Mouse (Mus musculus) thymus, postnatal 25 days (tissue): Measurements from ENCODE around the gene Nsun7.
"Not testable (repeated sequence)": the region's sequence is repeated elsewhere in the genome, so short reads cannot be mapped to it uniquely, and the experiment has no call there.

Experiments
- DNase-seq: peaks from one replicate; pipeline ENCODE4 v3.0.0; 2022

The Nsun7 gene

DNA sequence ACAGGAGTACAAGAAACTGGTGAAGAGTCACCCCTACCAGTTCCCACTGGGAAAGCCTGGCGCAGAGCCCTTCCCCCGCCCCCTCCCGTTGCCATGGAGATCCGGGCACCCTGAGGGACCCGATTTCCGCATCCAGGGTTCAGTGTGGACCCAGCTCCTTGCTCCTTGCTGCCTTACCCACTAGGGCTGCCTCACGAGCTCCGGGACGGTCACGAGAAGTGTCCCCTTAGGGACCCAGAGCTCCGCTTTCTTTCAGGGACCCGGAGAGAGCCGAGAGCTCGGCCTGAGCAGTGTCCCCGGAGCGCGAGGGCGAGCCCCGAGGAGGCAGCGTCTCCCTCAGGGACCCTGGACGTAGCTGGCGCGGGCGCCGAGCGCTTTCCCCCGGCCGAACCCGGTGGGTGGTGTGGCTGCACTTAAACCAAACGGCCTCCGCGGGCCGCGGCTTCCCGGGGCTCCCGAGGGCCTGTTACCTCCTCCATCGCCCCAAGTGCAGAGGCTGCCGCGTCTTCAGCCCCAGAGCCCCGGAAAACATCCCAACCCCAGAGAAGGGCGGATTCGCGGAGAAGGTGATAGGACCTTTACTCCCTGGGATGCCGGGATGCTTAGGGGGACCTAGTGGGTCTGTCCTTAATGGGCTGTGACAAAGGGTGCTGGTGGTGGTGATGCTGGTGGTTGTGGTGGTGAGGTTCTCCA is at the start of gene Nsun7:
Gene Nsun7, plus strand, starts transcription at position 142 of the 693 bp plus-strand sequence.
- DNase-seq: peak; percentile 55

DNA sequence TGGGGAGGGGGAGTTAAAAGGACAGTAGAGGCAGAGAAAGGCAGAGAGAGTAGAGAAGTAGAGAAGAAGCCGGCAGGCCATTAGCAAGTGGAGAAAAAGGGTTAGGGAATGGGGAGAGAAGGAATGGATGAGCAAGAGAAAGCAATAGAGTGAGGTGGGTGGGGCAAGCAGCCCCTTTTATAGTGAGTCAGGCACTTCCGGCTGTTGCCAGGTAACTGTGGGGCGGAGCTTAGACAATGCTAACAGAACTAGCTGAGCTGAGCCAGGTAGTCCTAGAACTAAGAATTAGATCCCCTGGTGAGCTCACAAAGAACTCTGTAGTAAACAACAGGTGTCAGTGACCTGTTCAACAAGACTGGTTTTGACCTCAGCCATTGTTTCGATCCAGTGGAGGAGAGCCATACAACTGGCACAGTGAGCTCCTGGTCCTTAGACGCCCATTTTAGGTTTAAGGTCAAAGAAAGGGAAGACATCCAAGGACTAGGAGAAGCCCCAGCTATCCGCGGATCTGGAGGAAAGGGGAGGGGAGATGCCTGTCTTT is 45.2 kb upstream of the Nsun7 start:
- no peak for DNase-seq

DNA sequence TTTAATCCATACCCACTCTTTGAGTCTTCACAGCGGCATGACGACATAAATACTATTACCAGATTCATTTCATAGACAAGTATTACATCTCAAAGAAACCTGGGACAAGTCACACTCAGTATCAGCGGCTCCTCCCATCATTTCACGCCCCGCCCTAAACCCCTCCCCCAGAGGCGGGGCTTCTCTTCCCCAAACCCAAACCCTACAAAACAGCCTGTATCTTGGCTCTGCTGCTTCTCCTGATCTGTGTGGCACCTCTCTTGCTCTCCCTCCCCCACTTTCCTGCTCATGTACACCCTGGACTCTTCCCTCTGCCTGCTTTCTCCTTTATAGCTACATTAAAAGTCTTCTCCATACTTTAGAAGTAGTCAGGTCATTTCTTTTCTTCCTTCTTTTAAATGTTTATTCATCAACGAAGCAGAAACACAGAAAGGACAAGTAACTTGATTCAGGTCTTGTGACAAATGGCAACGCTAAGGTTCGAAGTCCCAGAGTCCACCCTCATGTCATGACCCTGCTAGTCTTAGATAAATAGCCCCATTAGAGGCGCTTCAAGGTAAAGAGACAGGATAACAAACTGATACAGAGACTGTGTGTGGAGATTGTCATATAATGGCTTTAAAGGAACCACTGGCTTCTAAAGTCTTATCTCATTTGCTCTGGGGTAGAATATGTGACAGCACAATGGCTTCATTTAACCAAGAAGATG is 44.0 kb upstream of the Nsun7 start:
- no peak for DNase-seq

DNA sequence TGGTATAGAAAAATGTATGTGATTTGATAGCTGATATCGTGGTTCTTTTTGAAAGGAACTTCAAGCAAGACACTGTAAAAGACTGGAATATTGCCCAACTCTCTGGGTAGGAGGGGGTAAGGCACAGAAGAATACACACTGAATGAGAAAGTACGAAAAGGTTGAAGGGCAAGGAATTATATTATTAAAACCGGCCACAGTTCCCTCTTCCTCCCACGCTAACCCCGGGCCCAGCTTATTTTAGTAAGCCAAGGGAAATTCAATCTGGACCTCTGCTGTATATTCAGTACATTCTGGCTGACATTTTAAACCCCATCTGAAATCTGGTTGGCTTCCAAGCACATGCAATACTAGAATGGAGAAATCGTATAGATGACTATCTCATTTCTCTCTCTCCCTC is 40.0 kb upstream of the Nsun7 start:
- DNase-seq: no peak

DNA sequence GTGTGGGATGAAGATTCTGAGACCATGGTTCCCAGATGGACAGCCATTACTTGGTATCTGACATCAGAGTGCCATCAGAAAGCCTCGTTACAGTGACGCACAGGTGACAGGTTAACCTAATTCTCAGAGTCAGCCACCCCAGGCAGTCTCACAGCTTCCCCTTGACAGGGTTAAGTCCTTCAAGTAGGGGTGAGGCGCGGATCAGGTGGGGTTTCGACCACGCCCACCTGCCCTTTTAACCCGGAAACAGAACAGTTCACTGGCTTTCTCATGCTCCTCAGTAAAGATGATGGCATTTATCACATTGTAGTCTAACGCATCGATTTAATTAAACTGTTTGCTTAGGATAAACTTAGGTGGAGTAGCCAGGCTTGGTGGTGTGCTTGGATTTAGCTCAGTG is 39.1 kb upstream of the Nsun7 start:
- DNase-seq: no peak

DNA sequence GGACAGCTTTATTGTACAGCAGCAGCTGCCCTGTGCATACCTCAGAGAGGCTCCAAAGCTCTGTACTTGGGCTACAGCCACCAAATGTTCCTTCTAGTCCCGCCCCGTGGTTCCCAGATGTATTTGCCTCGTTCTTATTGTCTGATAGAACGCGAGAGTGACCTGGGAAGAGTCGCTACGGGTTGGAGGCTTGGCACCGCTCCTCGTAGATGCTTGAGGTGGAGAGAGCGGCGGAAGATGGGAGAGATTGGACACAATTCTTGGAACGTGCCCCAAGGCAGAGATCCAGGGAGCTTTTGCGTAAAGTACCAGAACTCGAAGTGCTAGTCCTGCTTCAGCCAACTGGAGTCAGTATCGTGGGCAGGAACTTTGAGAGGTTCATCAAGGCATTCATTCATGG is 36.8 kb upstream of the Nsun7 start:
- no peak for DNase-seq

DNA sequence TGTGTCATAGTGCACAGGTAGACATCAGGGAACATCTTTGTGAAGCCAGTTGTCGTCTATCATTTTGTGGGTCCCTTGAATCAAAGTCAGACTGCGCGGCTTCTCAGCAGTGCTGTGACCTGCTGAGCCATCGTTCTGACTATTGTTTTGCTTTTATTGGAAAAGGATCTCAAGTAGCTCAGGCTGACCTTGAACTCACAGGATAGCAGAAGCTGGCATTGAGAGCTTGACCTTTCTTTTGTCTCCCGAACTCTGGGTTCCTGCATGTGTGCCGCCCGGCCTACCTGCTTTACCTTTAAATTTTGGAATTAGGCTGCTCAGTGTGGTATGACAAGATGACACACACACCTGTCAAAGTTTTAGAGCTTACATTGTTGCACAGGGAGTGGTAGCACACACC is 33.2 kb upstream of the Nsun7 start:
- no peak for DNase-seq

DNA sequence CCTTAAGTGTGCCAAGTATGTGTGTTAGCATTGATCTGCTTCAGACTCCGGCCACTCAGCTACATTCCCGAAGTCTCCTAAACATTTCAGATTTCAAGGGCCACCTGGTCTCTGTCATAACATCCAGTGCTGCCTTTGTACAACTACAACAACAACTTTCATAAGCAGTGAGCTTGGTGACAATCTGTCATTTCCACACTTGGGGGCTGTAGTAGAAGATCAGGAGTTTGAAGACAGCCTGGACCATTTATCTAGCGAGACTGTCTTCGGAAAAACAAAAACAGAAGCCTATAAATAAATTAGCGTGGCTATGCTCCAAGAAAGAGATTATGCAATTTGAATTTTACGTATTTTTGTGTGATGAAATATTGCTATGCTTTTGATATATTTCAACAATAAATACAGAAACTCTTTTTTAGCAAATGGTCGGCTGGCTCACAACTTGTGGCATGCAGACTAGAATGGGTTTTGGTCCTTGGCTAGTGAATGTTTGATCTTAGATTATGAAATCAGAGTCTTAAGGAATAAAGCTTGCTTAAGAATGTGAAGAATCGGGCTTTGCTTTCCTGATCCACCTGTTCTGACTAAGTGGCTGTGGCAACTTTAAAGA is 27.9 kb upstream of the Nsun7 start:
- no peak for DNase-seq

DNA sequence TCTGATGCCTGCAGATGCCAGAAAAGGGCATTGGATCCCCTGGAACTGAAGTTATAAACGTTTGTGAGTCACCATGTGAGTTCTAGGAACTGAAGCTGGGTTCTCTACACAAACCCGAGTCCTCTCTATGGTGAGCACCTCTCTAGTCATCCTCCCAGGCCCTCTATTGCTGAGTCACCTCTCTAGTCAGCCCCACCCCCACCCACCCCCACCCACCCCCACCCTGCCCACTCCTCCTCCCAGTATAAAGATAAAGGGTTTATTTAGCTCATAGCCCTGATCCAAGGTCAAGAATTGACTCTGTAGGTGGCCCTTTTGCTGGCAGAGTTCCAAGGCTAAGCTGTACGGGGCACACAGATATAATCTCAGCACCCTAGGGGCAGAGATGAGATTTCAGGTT is 27.2 kb upstream of the Nsun7 start:
- no peak for DNase-seq

DNA sequence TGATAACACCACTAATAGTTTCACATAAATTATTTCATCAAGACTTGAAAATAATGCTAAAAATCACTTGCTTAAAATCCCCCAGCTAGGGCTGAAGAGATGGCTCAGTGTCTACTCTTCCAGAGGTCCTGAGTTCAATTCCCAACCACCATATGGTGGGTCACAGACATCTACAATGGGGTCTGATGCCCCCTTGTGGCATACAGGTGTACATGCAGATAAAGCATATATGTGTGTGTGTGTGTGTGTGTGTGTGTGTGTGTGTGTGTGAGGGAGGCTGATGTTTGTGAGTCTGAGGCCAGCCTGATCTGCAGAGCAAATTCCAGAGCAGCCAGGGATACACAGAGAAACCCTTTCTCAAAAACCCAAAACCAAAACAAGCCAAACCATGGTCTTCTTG is 17.8 kb upstream of the Nsun7 start:
- peak; percentile 18 for DNase-seq

DNA sequence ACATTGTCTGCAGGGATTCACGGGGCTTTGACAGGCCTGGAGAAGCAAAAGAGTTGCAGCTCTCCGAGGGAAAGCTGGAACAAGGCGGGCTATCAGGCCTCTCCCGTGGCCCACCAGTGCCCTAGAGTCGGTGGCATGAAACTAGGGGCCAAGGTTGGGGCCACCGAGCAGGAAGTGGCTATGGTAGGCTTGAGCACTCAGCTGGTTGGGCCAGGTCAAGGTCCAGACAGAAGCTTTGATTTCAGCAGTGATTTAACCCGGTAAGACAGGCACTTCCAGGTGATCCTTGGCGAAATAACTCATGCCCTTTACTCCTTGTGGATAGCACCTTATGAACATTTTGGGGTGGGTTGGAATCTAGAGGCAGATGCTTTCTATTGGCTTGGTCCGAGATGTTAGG is 16.2 kb upstream of the Nsun7 start:
- no peak for DNase-seq

DNA sequence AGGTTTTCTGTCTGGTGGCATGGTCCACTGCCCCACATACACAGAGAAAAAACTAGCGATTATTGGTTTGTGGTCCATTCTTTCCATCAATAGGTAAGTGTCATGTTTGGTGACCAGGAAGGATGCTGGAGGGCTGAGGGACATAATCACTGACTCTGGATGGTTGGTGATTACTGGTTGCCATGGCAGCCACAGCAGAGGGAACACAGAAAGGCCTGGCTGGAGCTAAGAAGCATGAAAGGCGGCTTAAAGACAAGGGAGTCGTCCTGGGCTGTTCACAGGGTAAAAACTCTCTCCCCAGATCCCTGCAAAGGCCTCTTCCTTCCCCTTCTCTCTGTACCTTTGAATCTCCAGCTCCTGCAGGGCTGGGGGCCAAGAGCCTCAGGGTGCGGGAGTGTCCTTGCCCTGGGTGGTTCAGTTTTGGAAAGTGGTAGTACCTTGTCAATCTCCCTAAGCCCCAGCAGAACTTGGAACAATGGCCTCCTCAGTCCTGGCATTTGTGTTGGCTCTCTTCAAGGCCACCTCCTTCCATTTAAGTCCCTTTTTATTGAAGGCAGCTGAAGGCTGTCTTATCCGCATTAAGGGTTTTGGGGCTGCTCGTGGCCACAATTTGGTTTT is 15.5 kb upstream of the Nsun7 start:
- no peak for DNase-seq

DNA sequence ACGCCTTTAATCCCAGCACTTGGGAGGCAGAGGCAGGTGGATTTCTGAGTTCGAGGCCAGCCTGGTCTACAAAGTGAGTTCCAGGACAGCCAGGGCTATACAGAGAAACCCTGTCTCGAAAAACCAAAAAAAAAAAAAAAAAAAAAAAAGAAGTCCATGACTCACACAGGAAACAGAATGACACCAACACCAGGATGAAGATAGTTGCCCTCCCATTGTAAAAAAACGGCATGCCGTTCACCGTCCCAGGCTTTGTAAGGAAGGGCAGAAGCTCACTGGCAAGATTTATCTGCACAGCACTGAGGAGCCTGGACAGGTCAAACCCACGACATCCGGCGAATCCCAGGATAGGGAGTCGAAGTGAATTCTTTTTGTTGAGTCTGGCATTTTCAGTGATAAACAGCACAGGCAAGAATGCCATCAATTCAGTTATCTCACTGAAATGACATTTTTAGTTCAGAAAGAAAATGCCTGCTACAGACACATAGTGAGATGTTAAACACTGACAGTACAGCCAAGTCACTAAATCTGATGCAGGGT is 13.7 kb upstream of the Nsun7 start:
- no peak for DNase-seq

DNA sequence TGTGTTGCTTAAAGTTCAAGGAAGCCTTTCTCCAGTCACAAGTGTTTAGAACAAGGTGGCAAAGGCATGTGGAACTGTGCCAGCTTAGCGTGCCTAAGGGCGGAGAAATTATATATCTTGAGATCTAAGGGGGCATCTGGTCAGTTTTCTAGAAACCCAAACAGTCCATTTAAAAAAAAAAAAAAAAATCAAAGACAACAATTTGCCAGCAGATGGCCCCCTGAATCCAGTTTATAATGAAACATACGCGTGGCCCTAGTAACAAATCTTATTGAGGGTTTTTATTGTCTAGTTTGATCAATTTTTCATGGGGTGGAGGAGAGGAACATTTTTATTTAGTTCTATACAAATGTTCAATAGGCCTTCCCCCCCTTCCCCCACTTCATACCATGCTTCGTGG is 6.5 kb upstream of the Nsun7 start:
- DNase-seq: no peak

DNA sequence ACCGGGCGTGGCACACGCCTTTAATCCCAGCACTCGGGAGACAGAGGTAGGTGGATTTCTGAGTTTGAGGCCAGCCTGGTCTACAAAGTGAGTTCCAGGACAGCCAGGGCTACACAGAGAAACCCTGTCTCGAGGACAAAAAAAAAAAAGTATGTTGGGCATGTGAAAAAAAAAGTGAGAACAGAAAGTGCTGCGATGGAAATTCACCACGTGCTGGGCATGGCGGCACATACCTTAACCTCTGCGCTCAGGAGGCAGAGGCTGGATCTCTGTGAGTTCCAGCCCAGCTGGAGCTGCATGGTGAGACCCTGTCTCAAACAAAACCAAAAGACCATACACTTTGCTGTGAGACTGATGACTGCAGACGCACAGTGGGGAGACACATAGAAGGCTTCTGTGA is 4.7 kb upstream of the Nsun7 start:
- no peak for DNase-seq

DNA sequence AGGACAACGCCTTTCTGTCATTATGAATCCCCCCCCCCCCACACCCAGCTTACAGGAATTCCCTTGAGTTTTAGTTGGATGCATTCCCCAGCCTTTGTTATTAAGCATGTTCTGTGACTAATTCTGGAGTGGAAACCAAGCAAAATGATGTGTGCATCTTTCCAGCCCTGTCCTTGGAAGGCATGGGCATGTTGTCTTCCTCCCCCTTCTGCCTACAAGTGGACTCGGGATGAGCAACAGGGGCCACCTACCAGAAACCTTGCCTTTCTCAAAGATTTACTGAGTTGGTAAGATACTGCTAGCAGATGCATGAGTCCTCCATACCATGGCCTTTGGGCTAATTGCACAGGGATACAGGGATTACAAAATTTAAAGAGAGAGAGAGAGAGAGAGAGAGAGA is 697 bp upstream of the Nsun7 start:
- DNase-seq: no peak

DNA sequence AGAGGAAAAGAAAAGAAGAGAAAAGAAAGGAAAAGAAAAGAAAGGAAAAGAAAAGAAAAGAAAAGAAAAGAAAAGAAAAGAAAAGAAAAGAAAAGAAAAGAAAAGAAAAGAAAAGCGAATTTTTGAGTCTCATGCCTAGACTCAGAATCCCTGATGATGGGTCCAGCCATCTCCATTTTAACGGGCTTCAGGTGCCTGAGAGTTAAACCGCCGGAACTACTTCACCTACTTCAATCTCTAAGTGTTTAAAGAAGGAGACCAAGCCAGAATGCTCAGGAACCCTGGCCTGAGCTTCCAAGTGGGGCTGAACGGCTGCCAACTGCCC is 304 bp upstream of the Nsun7 start:
- DNase-seq: not testable (repeated sequence)

DNA sequence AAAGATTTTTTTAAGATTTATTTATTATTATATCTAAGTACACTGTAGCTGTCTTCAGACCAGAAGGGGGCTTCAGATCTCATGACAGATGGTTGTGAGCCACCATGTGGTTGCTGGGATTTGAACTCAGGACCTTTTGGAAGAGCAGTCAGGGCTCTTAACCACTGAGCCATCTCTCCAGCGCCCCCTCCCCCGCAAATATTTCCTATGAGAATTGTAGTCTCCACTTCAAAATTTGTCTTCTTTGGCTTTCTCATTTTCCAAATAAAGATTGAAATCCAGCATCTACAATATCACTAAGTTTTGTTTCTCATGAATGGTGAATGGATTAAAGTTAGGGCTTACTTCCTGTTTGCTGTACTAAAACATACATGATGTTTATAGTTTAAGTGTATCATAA is 2.8 kb downstream of the Nsun7 start:
- no peak for DNase-seq

DNA sequence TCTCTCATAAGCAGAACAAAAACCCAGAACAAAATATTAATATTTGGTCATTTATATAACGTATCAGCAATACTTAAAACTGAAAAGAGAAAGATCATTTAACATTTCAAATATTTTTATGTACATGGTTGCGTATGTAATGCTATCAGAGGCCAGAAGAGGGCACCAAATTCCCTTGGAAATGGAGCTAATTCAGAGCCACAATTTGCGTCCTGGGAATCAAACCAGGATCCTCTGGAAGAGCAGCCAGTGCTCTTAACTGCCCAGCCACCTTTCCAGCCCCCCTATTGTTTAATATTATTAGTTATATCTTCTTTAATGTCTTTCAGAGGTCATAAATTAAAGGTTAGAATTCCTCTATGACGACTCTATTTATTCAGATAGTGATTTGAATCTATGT is 3.7 kb downstream of the Nsun7 start:
- no peak for DNase-seq

DNA sequence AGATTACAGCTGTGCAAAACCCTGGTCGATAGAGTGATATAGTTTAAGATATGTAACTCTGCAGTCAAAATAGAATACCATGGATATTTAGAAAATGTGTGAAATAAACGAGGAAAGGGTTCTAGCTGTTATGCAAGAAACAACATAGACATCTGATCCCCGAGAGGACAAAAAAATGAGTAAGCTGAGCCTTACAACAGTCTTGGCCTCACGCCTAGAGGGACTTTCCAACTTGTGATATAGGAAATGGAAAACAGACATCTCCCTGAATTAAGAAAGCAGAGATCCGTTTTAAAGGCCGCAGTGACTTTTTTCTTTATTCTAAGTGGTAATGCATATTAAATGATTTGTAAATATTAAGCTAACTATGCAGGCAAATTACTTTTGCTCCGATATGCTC is 9.9 kb downstream of the Nsun7 start:
- DNase-seq: no peak

DNA sequence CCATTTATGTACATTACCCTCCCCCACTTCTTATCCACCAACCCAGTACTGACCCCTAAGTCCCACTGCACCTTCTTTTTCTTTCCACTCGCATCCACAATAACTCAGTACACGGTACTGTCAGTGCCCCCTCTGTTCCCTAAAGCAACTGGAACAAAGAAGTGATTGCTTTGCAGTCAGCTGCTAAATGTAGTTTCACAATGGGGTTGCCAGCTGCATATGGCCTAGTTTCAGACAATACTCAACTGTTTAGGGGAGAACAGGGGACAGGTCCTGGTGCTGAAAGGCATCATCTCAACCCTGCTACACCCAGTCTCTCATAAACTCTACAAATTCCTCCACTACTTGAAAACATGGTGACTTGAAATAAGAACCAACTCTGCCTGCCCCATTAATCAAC is 11.4 kb downstream of the Nsun7 start:
- no peak for DNase-seq

DNA sequence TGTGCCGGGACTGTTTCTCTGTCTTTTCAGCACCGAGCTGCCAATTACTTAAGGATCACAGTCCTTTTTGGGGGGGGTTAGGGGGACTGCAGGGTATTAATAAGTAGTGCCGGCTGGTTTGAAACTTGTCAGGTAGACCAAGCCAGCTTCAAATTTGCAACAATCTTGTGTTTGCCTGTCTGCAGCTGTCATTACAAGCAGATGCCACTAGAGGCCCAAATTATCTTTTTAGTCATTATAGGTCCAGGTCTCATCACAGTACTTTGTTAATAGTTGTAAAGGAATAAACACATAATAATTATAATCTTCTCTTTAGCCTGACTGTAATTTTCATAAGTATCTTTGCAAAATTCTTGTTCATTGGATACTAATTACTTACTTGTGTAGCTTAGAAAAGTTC is 14.7 kb downstream of the Nsun7 start:
- no peak for DNase-seq

DNA sequence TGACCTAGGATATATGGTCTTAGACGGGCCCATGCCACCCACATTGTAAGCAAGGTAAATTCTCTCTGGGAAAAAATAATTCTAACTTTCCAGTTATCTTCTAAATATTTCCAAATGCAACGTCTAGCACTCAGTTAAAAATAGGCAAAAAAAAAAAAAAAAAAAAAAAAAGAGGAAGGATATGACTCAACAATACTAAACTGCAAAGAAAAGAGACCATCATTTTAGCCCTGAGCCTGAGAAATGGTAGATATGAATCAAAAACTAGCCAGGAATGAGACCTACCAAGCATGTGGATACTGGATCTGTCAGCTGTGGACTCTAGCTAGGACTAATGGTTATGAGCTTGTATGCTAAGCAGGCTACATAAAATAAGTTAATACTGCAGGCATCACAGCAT is 20.0 kb downstream of the Nsun7 start:
- DNase-seq: no peak

DNA sequence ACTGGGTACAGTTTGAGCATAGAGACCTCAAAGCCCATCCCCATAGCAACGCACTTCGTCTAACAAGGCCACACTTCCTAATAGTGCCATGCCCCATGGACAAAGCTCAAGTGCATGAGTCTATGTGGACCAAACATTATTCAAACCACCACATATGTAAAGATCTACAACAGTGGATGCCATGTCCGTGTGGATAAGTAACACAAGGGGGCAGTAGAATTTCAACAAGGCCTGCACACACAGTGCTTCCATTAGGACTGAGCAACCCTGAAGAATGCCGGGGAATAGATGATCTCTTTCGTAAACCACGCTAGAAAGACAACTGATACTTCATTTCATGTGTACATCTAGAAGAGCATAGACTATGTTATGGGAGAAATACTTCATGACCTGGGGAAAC is 21.0 kb downstream of the Nsun7 start:
- DNase-seq: no peak
